Comparison of ENCODE assay signal across 24 mouse cellular contexts in the genomic region with DNA sequence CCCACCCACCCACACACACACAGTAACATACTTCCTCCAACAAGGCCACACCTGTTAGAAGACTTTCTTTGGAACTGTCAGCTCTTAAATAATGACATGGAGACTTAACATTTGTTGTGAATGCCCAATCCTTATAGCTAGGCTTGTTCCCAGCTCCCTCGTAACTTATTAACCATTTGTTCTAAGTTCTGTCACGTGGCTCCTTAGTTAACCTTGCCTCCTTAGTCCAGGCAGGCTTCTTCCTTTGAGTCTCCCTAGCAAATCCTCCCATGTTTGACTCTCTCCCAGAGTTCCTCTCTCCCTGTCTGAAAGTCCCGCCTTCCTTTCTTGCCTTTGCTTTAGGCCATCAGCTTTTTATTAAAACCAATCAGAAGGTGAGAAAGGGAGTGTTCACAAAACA. TPM values are rescaled to one million over a fixed set of nuclear protein-coding genes. Genes with fewer than 3 reads are reported as not detected.
DNase-seq lines count a peak whose midpoint lies in the region; ATAC-seq and TF ChIP-seq lines count a peak whose summit lies in the region.
"Had no signal": no experiment of that assay in that cellular context is flagged by ENCODE, and none has a peak within 500 bp of the region (broad histone marks: within the 10 kb centered on the region; RNA-seq: fewer than 3 reads in every experiment).

No protein-coding gene starts in this region.

- no peak for TF ChIP-seq CTCF in kidney, adult 2 months (conservative IDR thresholded peaks at IDR 0.05; ENCODE audit: insufficient read depth, insufficient read length, low read depth, low read length)
- no peak for TF ChIP-seq CTCF in kidney, postnatal 0 days (IDR thresholded peaks at IDR 0.05; ENCODE audit: low read depth)
- TF ChIP-seq CTCF in stomach, postnatal 0 days (IDR thresholded peaks at IDR 0.05; ENCODE audit: low read depth), result no peak

- DNase-seq in kidney, adult 2 months, result peak; percentile 60
- no peak for DNase-seq in kidney, postnatal 25 days
- DNase-seq in kidney, postnatal 0 days (ENCODE audit: low spot score), result peak; percentile 25
- no peak for DNase-seq in kidney, postnatal 10 days
- DNase-seq in yolk sac, embryonic 10.5 days (ENCODE audit: low spot score), result peak; percentile 23
- DNase-seq in stomach, postnatal 0 days (ENCODE audit: low spot score), result no peak
- DNase-seq: adrenal gland, adult 2 months; adrenal gland, postnatal 25 days; cerebellum, adult 11-12 months; cerebellum, adult 8-10 months; cerebellum, postnatal 10 days; cerebellum, postnatal 36 days; embryo, embryonic 11 days; gastrocnemius, postnatal 25 days; heart, adult 2 months had no signal

- no peak overlapping the region for H3K9ac ChIP-seq in kidney, postnatal 0 days (ENCODE audit: low read depth, low read length)
- no peak overlapping the region for H3K9ac ChIP-seq in stomach, postnatal 0 days (ENCODE audit: low read length)
- H3K9ac ChIP-seq: embryonic facial prominence, embryonic 13.5 days; forebrain, embryonic 12.5 days; forebrain, embryonic 15.5 days; hindbrain, embryonic 12.5 days; hindbrain, embryonic 15.5 days had no signal

- H3K4me2 ChIP-seq in kidney, postnatal 0 days (ENCODE audit: low read length), result no peak overlapping the region
- no peak overlapping the region for H3K4me2 ChIP-seq in stomach, postnatal 0 days (replicated peaks; ENCODE audit: low read depth)
- H3K4me2 ChIP-seq: embryonic facial prominence, embryonic 13.5 days; forebrain, embryonic 12.5 days; forebrain, embryonic 15.5 days; heart, embryonic 11.5 days; hindbrain, embryonic 12.5 days; hindbrain, embryonic 15.5 days had no signal

- H3K27ac ChIP-seq in kidney, adult 2 months (ENCODE audit: insufficient read depth, low read depth, low read length), result no peak overlapping the region
- H3K27ac ChIP-seq in kidney, postnatal 0 days, result no peak overlapping the region
- H3K27ac ChIP-seq in stomach, postnatal 0 days (replicated peaks), result no peak overlapping the region
- H3K27ac ChIP-seq: embryonic facial prominence, embryonic 10.5 days; embryonic facial prominence, embryonic 13.5 days; forebrain, embryonic 12.5 days; forebrain, embryonic 15.5 days; heart, adult 2 months; hindbrain, embryonic 12.5 days; hindbrain, embryonic 15.5 days had no signal

- no peaks in the 10 kb centered on the region for H3K4me1 ChIP-seq in kidney, adult 2 months (ENCODE audit: control insufficient read depth, insufficient read depth, low read length)
- H3K4me1 ChIP-seq in kidney, postnatal 0 days (replicated peaks; ENCODE audit: insufficient read depth, low read length), result no peaks in the 10 kb centered on the region
- no peaks in the 10 kb centered on the region for H3K4me1 ChIP-seq in stomach, postnatal 0 days (replicated peaks; ENCODE audit: control insufficient read depth, insufficient read depth)
- H3K4me1 ChIP-seq: embryonic facial prominence, embryonic 10.5 days; embryonic facial prominence, embryonic 13.5 days; forebrain, embryonic 12.5 days; forebrain, embryonic 15.5 days; hindbrain, embryonic 12.5 days; hindbrain, embryonic 15.5 days had no signal

- no peaks in the 10 kb centered on the region for H3K9me3 ChIP-seq in kidney, postnatal 0 days (replicated peaks; ENCODE audit: low read length)
- H3K9me3 ChIP-seq in stomach, postnatal 0 days (ENCODE audit: control insufficient read depth, low read length), result no peaks in the 10 kb centered on the region
- H3K9me3 ChIP-seq: embryonic facial prominence, embryonic 10.5 days; embryonic facial prominence, embryonic 13.5 days; forebrain, embryonic 12.5 days; forebrain, embryonic 15.5 days; hindbrain, embryonic 12.5 days; hindbrain, embryonic 15.5 days had no signal

- H3K27me3 ChIP-seq in kidney, adult 2 months (replicated peaks; ENCODE audit: control insufficient read depth, insufficient read depth, low read length), result no peaks in the 10 kb centered on the region
- no peaks in the 10 kb centered on the region for H3K27me3 ChIP-seq in kidney, postnatal 0 days (ENCODE audit: insufficient read depth, low read length)
- no peaks in the 10 kb centered on the region for H3K27me3 ChIP-seq in stomach, postnatal 0 days (ENCODE audit: control insufficient read depth, insufficient read depth, low read length)
- H3K27me3 ChIP-seq: embryonic facial prominence, embryonic 13.5 days; forebrain, embryonic 12.5 days; forebrain, embryonic 15.5 days; hindbrain, embryonic 12.5 days; hindbrain, embryonic 15.5 days had no signal

- no peak for TF ChIP-seq POLR2A in kidney, adult 2 months (IDR thresholded peaks at IDR 0.05; ENCODE audit: low read depth, low read length)

- ATAC-seq in kidney, postnatal 0 days (replicated peaks; ENCODE audit: low FRiP score, low read depth), result no peak
- ATAC-seq in stomach, postnatal 0 days (ENCODE audit: low FRiP score, low TSS enrichment), result no peak
- ATAC-seq: CD4-positive, CD25-positive, alpha-beta regulatory T cell, adult 4 months; forebrain, embryonic 15.5 days had no signal

- H3K36me3 ChIP-seq in kidney, adult 2 months (ENCODE audit: control insufficient read depth, insufficient read depth, low read length), result no peaks in the 10 kb centered on the region
- H3K36me3 ChIP-seq in kidney, postnatal 0 days (ENCODE audit: insufficient read depth, low read length), result no peaks in the 10 kb centered on the region
- no peaks in the 10 kb centered on the region for H3K36me3 ChIP-seq in stomach, postnatal 0 days (ENCODE audit: control insufficient read depth, insufficient read depth, low read length)
- H3K36me3 ChIP-seq: embryonic facial prominence, embryonic 10.5 days; embryonic facial prominence, embryonic 13.5 days; forebrain, embryonic 12.5 days; forebrain, embryonic 15.5 days; hindbrain, embryonic 12.5 days; hindbrain, embryonic 15.5 days had no signal

- no peak overlapping the region for H3K4me3 ChIP-seq in kidney, adult 2 months (ENCODE audit: insufficient read depth, low read depth, low read length)
- no peak overlapping the region for H3K4me3 ChIP-seq in kidney, postnatal 0 days (replicated peaks; ENCODE audit: low read depth, low read length)
- H3K4me3 ChIP-seq in stomach, postnatal 0 days (ENCODE audit: low read depth, low read length), result no peak overlapping the region
- H3K4me3 ChIP-seq: embryonic facial prominence, embryonic 10.5 days; embryonic facial prominence, embryonic 13.5 days; erythroblast, embryonic 14.5 days; forebrain, embryonic 12.5 days; forebrain, embryonic 15.5 days; heart, adult 2 months; hindbrain, embryonic 12.5 days; hindbrain, embryonic 15.5 days had no signal

- no peak for TF ChIP-seq EP300 in stomach, postnatal 0 days (optimal IDR thresholded peaks at IDR 0.05)

- WGBS in kidney, adult 2 months, result 44% methylated on average over 3 of the region's 3 CpGs
- WGBS in kidney, postnatal 0 days, result 55% methylated on average over 3 of the region's 3 CpGs
- WGBS in stomach, postnatal 0 days, result 53% methylated on average over 3 of the region's 3 CpGs

RNA-seq across cellular contexts. Expression of gene Foxo1, which starts 47.1 kb away (rescaled TPM):
- polyA plus RNA-seq in kidney, adult 2 months (2012; rRNA removed), result 14.0 and 14.4 TPM in 2 replicates
- 7.0 and 8.6 TPM in 2 replicates for polyA plus RNA-seq in kidney, postnatal 0 days (2015; fragmentation: Nextera tagmentation; extraction: Ambion mirVana)
- 3.4 and 4.0 TPM in 2 replicates for polyA plus RNA-seq in stomach, postnatal 0 days (2015; fragmentation: Nextera tagmentation; extraction: Ambion mirVana)

Comparison
In these comparisons a context has a peak if more than half of its experiments do, and no peak if none do; other contexts are left out.
1. DNase-seq: peak in kidney, adult 2 months (single experiment), kidney, postnatal 0 days (single experiment) and yolk sac, embryonic 10.5 days (single experiment); none in kidney, postnatal 25 days (0 of 2), kidney, postnatal 10 days (single experiment) and stomach, postnatal 0 days (single experiment).